25 mouse cellular contexts compared by ENCODE assay signal in genomic region chr6:99573343-99573742, GRCm38 (mm10). TPM values are rescaled to one million over a fixed set of nuclear protein-coding genes. Genes with fewer than 3 reads are reported as not detected.
A peak's percentile ranks its signal among the peaks of the same experiment; 100 is the strongest.
DNase-seq lines count a peak whose midpoint lies in the region; ATAC-seq and TF ChIP-seq lines count a peak whose summit lies in the region.
"Had no signal": no experiment of that assay in that cellular context is flagged by ENCODE, and none has a peak within 500 bp of the region (broad histone marks: within the 10 kb centered on the region; RNA-seq: fewer than 3 reads in every experiment).

No protein-coding gene starts in this region.

- ATAC-seq in kidney, postnatal 0 days (replicated peaks; ENCODE audit: low FRiP score, low read depth) = no peak
- ATAC-seq in lung, postnatal 0 days = no peak
- ATAC-seq in frontal cortex, adult (ENCODE audit: low TSS enrichment) = no peak
- ATAC-seq: forebrain, embryonic 14.5 days; hindbrain, embryonic 16.5 days had no signal

- no peaks in the 10 kb centered on the region for H3K27me3 ChIP-seq in kidney, postnatal 0 days (ENCODE audit: insufficient read depth, low read length)
- no peaks in the 10 kb centered on the region for H3K27me3 ChIP-seq in lung, postnatal 0 days (replicated peaks; ENCODE audit: insufficient read depth, low read length)
- H3K27me3 ChIP-seq: embryonic facial prominence, embryonic 15.5 days; heart, embryonic 12.5 days; limb, embryonic 12.5 days; liver, embryonic 13.5 days; midbrain, embryonic 12.5 days; neural tube, embryonic 13.5 days had no signal

- H3K4me3 ChIP-seq in kidney, postnatal 0 days (replicated peaks; ENCODE audit: low read depth, low read length) = no peak overlapping the region
- H3K4me3 ChIP-seq in lung, postnatal 0 days (ENCODE audit: low read depth, low read length) = no peak overlapping the region
- H3K4me3 ChIP-seq: embryonic facial prominence, embryonic 15.5 days; heart, embryonic 12.5 days; hindbrain, embryonic 10.5 days; limb, embryonic 12.5 days; liver, embryonic 13.5 days; midbrain, embryonic 12.5 days; myocyte; neural tube, embryonic 13.5 days had no signal

- no peaks in the 10 kb centered on the region for H3K4me1 ChIP-seq in kidney, postnatal 0 days (replicated peaks; ENCODE audit: insufficient read depth, low read length)
- H3K4me1 ChIP-seq in lung, postnatal 0 days (ENCODE audit: insufficient read depth, low read depth, low read length) = no peaks in the 10 kb centered on the region
- H3K4me1 ChIP-seq: heart, embryonic 12.5 days; hindbrain, embryonic 10.5 days; limb, embryonic 12.5 days; liver, embryonic 13.5 days; midbrain, embryonic 12.5 days; neural tube, embryonic 13.5 days had no signal

- TF ChIP-seq EP300 in lung, postnatal 0 days (IDR thresholded peaks at IDR 0.05) = no peak

- H3K9me3 ChIP-seq in kidney, postnatal 0 days (replicated peaks; ENCODE audit: low read length) = no peaks in the 10 kb centered on the region
- H3K9me3 ChIP-seq in lung, postnatal 0 days (ENCODE audit: low read length) = no peaks in the 10 kb centered on the region
- H3K9me3 ChIP-seq: embryonic facial prominence, embryonic 15.5 days; hindbrain, embryonic 10.5 days; liver, embryonic 13.5 days; midbrain, embryonic 12.5 days; neural tube, embryonic 13.5 days had no signal

- H3K4me2 ChIP-seq in kidney, postnatal 0 days (ENCODE audit: low read length) = no peak overlapping the region
- H3K4me2 ChIP-seq in lung, postnatal 0 days (replicated peaks; ENCODE audit: low read depth, low read length) = no peak overlapping the region
- H3K4me2 ChIP-seq: embryonic facial prominence, embryonic 15.5 days; heart, embryonic 12.5 days; limb, embryonic 12.5 days; liver, embryonic 13.5 days; midbrain, embryonic 12.5 days; neural tube, embryonic 13.5 days had no signal

- no peak overlapping the region for H3K9ac ChIP-seq in kidney, postnatal 0 days (ENCODE audit: low read depth, low read length)
- H3K9ac ChIP-seq in lung, postnatal 0 days (replicated peaks; ENCODE audit: low read depth) = no peak overlapping the region
- H3K9ac ChIP-seq: embryonic facial prominence, embryonic 15.5 days; heart, embryonic 12.5 days; limb, embryonic 12.5 days; liver, embryonic 13.5 days; midbrain, embryonic 12.5 days; neural tube, embryonic 13.5 days had no signal

- no peak for DNase-seq in kidney, postnatal 0 days (ENCODE audit: low spot score)
- DNase-seq in kidney, postnatal 10 days = no peak
- no peak for DNase-seq in lung, postnatal 0 days (ENCODE audit: low spot score)
- DNase-seq in lung, postnatal 4 days = no peak
- DNase-seq in ES-CJ7 (ENCODE audit: low read depth, low spot score) = peak; percentile 15
- peak; percentile 7 for DNase-seq in induced T-regulatory cell, adult 2 months (ENCODE audit: low read depth)
- DNase-seq in gastrocnemius, postnatal 14 days = no peak
- DNase-seq: adrenal gland, adult 2 months; cerebellum, adult 11 months; cerebellum, adult 9-11 months; heart, postnatal 10 days; kidney, adult 18-20 months; liver, embryonic 13.5 days; retina, postnatal 1 day; thymus, postnatal 25 days had no signal

- H3K27ac ChIP-seq in kidney, postnatal 0 days = no peak overlapping the region
- H3K27ac ChIP-seq in lung, postnatal 0 days (ENCODE audit: low read length) = no peak overlapping the region
- H3K27ac ChIP-seq: embryonic facial prominence, embryonic 15.5 days; hindbrain, embryonic 10.5 days; limb, embryonic 12.5 days; liver, embryonic 13.5 days; midbrain, embryonic 12.5 days; neural tube, embryonic 13.5 days had no signal

- 87% methylated on average over 2 of the region's 2 CpGs for WGBS in kidney, postnatal 0 days
- 90% methylated on average over 2 of the region's 2 CpGs for WGBS in lung, postnatal 0 days

- H3K36me3 ChIP-seq in kidney, postnatal 0 days (ENCODE audit: insufficient read depth, low read length) = no peaks in the 10 kb centered on the region
- no peaks in the 10 kb centered on the region for H3K36me3 ChIP-seq in lung, postnatal 0 days (ENCODE audit: insufficient read depth, low read length)
- H3K36me3 ChIP-seq: embryonic facial prominence, embryonic 15.5 days; heart, embryonic 12.5 days; hindbrain, embryonic 10.5 days; limb, embryonic 12.5 days; liver, embryonic 13.5 days; midbrain, embryonic 12.5 days; neural tube, embryonic 13.5 days had no signal

- TF ChIP-seq CTCF in kidney, postnatal 0 days (IDR thresholded peaks at IDR 0.05; ENCODE audit: low read depth) = peak; percentile 29; the same call in 1 of the 2 replicates
- peak; percentile 24; the same call in 1 of the 2 replicates for TF ChIP-seq CTCF in lung, postnatal 0 days (IDR thresholded peaks at IDR 0.05)

- intact Hi-C loops in gastrocnemius, postnatal 14 days (cut with DNase I; ENCODE audit: low total_unique reads) = no loop called here

RNA-seq across cellular contexts. Expression of gene Foxp1, which starts 50.8 kb away (rescaled TPM):
- 37.1 and 38.0 TPM in 2 replicates for polyA plus RNA-seq in kidney, postnatal 0 days (2015; fragmentation: Nextera tagmentation; extraction: Ambion mirVana)
- polyA plus RNA-seq in lung, postnatal 0 days (2015; fragmentation: Nextera tagmentation; extraction: Ambion mirVana) = 113 and 121 TPM in 2 replicates
- 10 to 100 TPM; 18.0 to 20.7 TPM for total RNA-seq in gastrocnemius, postnatal 14 days (2021)

Comparison
In these comparisons a context has a peak if more than half of its experiments do, and no peak if none do; other contexts are left out.
1. DNase-seq: peak in ES-CJ7 (single experiment) and induced T-regulatory cell, adult 2 months (single experiment); none in kidney, postnatal 0 days (single experiment), kidney, postnatal 10 days (single experiment), lung, postnatal 0 days (single experiment), lung, postnatal 4 days (0 of 2) and gastrocnemius, postnatal 14 days (single experiment).